Mouse (Mus musculus) testis, adult 2 months (tissue): ENCODE measurements at regions not wholly inside any gene's neighbourhood (a gene's known extent, or its start where the extent isn't known, plus 50 kb on each side); places are given as distances from the start of the nearest gene placed in this dataset.

ENCODE experiments used
- CTCF ChIP-seq: fragments of 200-500 bp; IDR thresholded peaks from 2 replicates; pipeline ENCODE4 v1.5.1; 2012; ENCODE audit warnings: low read depth, mild to moderate bottlenecking, inconsistent platforms, low read length, moderate library complexity; ENCODE audit not compliant: control insufficient read depth, insufficient read depth, insufficient replicate concordance
- POLR2A ChIP-seq: fragments of 200-500 bp; IDR thresholded peaks from 2 replicates; pipeline ENCODE4 v1.6.1; 2012; ENCODE audit warnings: low read depth, mild to moderate bottlenecking, inconsistent platforms, low read length, moderate library complexity; ENCODE audit not compliant: control insufficient read depth

DNA sequence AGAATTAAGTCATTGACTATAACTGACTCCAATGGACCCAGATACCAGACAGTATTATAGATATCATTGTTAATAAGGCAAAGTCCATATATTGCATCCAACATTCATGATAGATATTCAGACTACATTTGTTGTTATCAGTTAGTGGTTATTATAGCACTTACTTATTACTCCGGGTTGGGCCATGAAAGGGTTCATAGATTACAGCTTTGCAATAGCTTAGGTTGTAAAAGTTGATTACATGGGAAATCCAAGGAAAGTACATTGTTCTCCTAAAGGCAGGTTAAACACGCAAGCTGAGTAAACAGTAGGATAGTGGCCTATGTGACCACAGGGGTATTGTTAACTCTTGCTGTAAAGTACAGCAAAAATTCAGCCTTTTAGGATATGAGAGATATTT is 89.3 kb upstream of the Actbl2 start:
- no peak for TF ChIP-seq CTCF
- TF ChIP-seq POLR2A, result no peak
